Mouse (Mus musculus): ENCODE measurements at regions not wholly inside any gene's neighbourhood (a gene's known extent, or its start where the extent isn't known, plus 50 kb on each side); places are given as distances from the start of the nearest gene placed in this dataset.

DNA sequence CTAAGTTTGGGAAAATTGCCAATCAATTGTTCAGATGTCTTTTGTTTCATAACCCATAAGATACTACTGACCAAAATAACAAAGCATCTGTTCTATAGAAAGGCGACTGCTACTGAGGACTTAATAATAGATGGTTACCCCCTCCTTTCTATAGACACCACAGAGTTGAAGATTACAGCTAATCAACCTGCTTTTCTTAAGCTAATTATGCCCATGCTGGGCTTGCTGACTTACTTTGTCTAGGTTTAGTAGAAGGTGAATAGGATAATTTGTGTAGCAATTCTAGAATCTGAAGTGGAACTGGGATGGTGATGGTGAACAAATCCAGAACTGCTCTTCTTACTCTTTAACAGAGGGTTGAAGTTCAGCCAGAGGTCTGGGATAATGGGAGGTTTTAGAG lies 53.8 kb upstream of the Tbx18 start:
- ATAC-seq (ENCODE audit: extremely low read depth, insufficient number of reproducible peaks, low FRiP score, poor library complexity, severe bottlenecking), result no peak

DNA sequence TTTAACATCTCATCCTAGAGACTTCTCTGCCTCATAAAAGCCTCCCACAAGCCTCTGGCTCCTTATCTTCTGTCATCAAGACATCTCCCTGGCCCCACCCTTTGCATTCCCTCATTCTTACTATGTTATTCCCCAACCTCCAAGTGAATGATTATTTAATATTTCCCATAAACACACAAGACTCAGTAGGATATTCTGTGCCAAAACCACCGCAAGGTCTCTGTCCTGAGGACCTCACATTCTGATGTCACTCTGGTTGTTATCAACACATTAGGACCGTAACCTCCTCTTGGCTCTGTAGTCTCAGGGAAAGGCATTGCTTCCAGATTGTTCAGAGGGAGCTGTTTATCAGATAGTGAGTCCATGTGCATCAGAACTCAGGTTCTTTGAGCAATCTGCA lies 80.7 kb upstream of the Tbx18 start:
- no peak for ATAC-seq (ENCODE audit: extremely low read depth, insufficient number of reproducible peaks, low FRiP score, poor library complexity, severe bottlenecking)

DNA sequence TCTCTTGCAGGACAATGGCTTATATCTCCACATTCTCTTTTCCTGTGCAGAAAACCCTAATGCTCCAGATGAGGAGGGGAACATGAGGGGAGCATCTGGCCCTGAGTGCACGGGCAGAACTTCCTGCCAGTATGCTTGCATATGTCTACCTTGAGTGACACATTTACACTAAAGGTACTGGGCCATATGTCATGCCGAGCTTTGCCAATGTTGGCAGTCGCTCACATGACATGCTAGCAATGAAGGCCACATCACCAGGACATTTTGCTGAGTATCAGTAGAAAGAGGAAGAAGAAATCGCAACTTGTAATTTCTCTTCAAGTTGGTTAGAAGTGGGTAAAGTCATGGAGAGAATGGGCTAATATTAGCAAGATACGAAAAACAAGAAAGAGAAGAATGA lies 91.2 kb upstream of the Tbx18 start:
- ATAC-seq (ENCODE audit: extremely low read depth, insufficient number of reproducible peaks, low FRiP score, poor library complexity, severe bottlenecking), result no peak

DNA sequence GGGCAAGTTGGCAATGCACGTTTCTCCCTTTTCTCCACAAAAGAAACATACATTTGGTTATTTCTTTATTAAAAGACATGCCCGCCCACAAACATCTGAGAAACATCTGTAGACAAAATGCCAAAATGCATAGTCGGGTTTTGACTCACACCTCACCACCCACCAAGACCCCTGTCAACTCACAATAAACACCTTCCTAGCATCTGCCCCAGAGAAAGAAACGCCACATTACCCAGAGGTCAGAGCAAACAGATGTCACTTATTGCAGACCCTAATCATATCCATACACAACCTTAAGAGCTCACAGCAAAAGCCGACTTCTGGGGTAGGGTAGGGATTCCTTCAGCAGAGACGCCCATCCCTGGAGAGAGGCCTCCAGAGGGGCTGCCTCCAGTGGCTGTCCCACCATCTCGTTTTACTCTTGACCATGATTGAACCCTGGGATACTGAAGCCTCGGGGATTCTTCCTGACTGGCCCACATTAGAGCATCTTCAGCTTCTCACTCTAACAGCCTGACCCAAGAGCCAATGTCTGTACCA lies 93.7 kb upstream of the Tbx18 start:
- ATAC-seq (ENCODE audit: extremely low read depth, insufficient number of reproducible peaks, low FRiP score, poor library complexity, severe bottlenecking), result no peak

DNA sequence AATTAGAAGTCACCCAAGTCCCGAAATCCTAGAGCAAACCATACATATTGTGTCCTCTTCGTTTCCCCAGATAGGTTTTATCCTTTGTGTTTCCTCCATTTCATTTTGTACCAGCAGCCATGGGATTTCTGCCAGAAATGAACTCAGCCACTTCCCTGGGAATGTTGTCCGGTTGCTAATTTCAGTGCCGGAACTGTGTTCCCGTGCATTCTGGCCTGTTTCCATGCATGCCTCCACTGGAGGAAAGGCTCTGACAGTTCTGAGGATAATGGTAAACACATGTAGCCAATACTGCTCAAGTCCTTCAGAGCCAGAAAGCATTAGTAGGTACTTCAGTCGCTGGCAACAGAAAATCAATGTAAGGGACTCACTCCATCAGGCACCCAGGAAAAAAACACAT lies 112.8 kb upstream of the Tbx18 start:
- no peak for ATAC-seq (ENCODE audit: extremely low read depth, insufficient number of reproducible peaks, low FRiP score, poor library complexity, severe bottlenecking)

DNA sequence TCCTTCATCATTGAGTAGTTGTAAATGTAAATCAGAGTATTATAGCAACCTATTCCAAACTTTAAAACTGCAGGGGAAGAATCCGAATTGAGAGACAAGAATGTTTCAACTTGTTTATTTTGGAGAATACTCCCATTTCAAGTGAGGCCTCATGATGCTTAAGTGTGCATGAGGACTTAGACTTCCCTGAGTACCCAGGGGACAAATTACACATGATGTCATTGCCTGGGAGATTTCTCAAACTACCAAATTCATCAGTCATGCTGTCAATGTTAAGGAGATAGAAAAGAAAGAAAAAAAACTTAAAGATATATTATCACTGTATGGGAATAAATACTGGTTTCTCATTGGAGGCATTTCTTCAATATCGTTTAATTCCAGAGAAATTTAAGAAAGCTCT lies 113.4 kb upstream of the Tbx18 start:
- ATAC-seq (ENCODE audit: extremely low read depth, insufficient number of reproducible peaks, low FRiP score, poor library complexity, severe bottlenecking), result no peak

DNA sequence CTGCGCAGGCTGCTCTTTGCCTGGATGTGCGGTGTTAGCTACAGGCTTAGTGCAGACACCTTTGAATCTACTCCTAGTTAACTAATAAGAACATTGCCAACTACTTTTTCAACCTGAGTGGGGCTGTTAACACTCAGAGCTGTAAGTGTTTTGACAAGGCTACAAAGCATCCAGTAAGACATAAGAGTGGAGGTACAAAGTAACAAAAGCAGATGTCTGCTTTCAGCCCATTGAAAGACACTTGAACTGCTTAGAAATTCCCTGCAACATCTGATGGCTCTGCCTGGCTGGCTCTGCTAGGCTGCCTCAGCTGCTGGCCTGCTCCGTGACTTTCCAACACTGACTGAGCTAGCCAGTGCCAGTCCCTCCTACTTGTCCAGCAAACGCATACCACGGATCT lies 117.8 kb upstream of the Tbx18 start:
- no peak for ATAC-seq (ENCODE audit: extremely low read depth, insufficient number of reproducible peaks, low FRiP score, poor library complexity, severe bottlenecking)

DNA sequence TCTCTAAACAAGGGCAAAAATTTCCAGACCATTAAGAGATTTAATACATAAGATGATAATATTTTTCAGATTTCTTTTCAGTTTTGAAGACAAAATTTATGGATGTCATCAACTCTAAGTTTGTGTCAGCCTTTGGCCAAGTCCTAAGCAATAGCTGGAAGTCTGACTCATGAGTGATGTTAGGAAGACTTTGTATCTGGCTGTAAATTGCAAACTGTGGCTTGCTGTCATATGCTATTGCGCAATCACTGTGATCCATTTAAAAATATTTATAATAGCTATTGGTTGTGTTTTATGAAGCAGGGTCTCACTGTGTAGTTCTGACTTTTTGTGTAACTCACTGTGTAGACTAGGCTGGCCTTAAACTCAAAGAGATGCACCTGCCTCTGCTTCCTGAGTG lies 119.1 kb upstream of the Tbx18 start:
- no peak for ATAC-seq (ENCODE audit: extremely low read depth, insufficient number of reproducible peaks, low FRiP score, poor library complexity, severe bottlenecking)

DNA sequence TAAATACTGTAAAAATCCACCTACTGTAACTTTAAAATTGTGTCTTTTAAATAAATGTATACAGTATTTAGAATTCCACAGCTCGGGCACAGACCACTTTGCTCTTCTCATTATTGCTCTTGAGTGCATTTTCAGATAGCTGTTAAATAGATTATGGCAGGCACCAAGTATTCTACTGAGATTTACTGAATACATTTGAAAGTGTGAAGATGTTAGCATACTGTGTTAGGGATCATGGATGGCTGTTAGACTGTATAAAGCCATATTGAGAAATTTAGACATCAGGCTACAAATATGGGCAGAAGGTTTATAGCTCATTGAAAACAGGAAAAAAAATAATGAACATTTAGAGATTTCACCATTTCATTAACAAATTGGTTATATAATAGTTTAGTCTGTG lies 130.5 kb upstream of the Tbx18 start:
- no peak for ATAC-seq (ENCODE audit: extremely low read depth, insufficient number of reproducible peaks, low FRiP score, poor library complexity, severe bottlenecking)

DNA sequence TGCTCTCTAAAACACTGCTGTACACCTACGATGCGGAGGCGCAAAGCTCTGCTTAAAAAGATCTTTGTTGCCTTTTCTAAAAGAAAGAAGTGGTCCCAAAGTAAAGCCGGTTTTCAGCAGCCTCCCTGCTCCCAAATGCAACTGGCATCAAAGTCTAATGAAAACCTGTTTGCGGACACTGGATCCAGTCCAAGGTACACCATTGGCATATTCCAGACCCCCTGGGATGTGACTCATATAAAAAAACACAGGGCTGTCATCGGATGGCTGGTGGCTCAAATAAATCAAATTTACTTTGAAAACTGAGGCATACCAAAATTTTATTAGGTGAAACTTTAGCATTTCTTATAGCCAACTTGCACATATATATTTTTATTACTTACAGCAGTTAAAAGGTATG lies 134.2 kb upstream of the Tbx18 start:
- no peak for ATAC-seq (ENCODE audit: extremely low read depth, insufficient number of reproducible peaks, low FRiP score, poor library complexity, severe bottlenecking)

DNA sequence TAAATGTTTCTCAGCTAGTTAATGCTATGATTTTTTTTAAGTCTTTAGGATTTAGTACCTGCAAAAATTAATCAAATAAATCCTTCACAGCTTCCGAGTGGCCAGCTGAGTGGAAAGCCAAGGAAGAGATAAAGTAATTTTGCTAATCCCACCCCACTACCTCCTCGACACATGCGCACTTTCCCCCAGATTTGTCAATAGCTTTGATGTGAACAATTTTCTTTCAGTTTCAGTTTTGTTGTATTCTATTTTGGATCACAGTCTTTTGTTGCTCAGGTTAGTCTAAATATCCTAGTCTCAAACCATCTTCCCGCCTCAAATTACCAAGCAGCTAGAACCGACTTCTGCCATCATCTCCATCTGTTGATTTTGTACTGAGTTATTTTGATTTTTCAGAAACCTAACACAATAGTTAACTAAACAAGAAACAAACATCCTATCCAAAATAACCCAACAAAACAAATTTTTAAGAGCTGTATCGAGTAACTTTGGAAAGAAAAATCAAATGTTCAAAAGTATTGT lies 141.4 kb upstream of the Tbx18 start:
- ATAC-seq (ENCODE audit: extremely low read depth, insufficient number of reproducible peaks, low FRiP score, poor library complexity, severe bottlenecking), result no peak

DNA sequence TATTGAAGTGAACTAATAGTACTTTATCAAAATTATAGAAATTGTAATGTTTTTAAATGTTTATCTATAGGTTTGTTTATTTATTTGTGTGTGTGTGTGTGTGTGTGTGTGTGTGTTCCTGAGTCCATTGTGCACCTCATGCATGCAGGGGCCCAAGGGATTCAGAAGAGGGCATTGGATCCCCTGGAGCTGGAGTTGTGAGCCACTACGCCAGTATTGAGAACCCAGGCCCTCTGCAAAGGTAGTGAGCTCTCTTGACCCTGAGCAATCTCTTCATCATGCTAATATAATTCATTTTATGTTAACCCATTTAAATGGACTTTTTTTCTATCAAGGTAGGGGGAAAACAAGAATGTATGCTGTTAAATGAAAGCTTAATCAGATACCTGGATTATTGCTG lies 151.5 kb upstream of the Tbx18 start:
- ATAC-seq (ENCODE audit: extremely low read depth, insufficient number of reproducible peaks, low FRiP score, poor library complexity, severe bottlenecking), result no peak

DNA sequence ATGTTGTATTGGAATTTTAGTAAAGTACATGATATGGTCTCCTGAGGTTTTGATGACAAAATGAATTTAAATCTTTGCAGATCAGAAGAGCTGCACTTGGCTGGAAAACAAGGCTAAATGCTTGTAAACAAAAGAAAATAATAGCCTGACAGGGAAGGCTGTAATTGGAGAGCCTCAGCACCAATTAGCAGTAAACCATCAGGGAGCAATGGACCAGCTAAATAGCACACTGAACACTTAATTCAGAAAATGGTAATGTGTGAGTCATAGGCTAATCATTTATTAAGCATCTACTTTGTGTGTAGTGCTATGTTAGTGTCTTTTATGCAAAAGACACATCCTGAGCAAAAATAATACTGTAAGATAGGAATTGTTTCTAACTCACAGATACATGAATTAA lies 152.0 kb upstream of the Tbx18 start:
- ATAC-seq (ENCODE audit: extremely low read depth, insufficient number of reproducible peaks, low FRiP score, poor library complexity, severe bottlenecking), result no peak

DNA sequence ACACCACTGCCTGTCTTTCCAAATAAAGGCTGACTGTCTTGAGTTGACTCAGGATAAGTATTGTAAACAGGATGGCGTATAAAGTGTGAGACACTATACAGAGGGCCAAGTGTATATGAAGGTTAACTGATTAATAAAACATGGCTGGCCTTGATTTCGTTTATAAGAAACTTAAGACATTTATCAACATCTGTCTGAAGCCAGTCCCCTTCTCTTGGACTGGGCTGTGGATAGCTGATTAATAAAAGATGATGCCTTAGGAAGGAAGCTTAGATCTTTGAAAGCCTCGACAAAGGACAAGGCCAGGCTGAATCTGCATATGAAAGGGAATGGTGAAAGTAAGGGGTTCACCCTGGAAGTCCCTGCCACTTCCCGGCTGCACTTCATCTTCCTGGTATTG lies 163.0 kb upstream of the Tbx18 start:
- no peak for ATAC-seq (ENCODE audit: extremely low read depth, insufficient number of reproducible peaks, low FRiP score, poor library complexity, severe bottlenecking)

DNA sequence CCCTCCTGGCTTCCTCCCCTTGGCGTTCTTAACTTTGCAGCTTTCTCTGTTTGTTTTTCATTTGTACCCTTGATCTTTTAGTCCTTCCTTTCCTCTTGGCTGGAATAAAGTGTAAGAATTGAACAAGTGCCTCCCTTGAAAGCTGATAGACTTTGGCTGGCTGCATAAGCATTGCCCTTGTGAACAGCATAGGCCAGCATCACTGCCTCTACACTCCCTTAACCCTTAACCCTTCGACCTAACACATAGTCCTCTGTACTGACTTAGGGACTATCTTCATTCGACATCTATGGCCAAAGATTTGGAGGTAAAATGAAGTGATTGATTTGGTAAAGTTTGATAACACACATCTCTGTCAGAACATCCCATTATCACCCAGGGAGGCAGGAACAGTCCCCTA lies 163.5 kb upstream of the Tbx18 start:
- ATAC-seq (ENCODE audit: extremely low read depth, insufficient number of reproducible peaks, low FRiP score, poor library complexity, severe bottlenecking), result no peak

DNA sequence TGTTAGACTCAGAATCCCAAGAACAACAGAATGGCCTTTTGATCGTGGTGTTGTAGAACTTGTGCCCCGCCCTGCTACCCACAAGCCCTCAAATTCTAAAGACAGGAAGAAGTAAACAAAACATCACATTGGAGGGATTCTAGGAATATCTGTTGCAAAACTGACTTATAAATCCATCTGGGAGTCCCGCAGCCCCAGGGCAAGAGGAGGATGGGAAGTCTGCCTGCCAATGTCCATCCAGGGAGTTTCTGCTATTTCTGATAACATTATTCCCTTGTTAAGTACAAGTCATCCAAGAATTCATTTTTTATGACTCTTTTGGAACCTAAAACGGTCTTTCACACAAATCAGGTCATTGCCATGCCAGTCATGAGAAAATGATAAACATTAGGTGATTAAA lies 164.5 kb upstream of the Tbx18 start:
- no peak for ATAC-seq (ENCODE audit: extremely low read depth, insufficient number of reproducible peaks, low FRiP score, poor library complexity, severe bottlenecking)

DNA sequence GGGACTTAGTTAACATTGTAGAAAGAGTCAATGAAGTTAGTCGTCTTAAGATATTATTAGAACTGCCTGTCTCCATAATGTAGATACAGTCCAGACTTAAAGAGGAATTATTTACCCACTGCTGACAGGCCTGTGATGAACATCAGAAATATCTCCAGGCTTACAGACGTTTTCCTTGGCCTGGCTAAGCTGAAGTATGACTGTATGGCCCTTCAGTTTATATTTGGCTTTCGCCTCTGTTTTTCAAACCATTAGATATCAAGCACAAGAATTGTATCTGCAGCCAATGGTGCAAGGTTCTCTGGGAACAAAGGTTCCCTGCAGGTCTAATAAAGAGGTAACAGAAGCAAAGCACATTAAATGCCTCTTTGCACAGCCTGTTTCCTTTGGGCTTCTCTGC lies 166.3 kb upstream of the Tbx18 start:
- ATAC-seq (ENCODE audit: extremely low read depth, insufficient number of reproducible peaks, low FRiP score, poor library complexity, severe bottlenecking), result no peak

DNA sequence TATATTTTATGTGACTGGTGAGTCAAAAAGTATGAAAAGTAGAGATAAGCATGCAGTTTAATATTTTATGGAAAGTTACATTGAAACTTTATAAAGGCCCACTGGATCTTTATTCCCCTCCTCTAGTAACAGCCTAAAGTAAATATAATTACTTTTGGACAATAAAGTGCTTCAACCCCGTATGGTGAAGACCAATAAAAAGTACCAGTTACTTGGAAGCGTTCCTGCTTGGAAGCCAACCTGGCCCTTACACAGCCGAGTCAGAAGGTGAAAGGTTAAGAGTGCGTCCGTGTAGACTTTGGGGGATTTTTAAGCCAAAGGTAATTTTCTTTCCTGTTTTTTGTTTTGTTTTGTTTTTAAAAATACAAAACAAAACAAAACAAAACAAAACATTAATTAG lies 168.3 kb upstream of the Tbx18 start:
- no peak for ATAC-seq (ENCODE audit: extremely low read depth, insufficient number of reproducible peaks, low FRiP score, poor library complexity, severe bottlenecking)

DNA sequence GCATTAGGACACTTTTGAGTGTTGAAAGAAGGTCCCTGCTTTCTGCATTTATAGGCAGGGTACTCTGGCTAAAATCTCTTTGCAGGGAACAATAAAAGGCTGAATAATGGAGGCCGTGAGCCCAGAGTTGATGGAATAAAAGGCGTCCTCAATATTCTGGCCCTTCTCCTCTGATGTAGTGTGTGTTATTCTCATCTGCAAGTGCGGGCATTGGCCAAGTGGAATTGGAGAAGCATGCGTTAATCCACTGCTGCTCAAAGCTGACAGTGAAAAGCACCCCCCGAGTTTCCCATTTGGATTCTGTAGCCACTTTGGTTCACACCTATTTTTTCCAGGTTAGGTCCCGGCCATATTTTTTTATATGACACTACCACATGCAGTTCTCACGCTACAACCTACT lies 168.7 kb upstream of the Tbx18 start:
- no peak for ATAC-seq (ENCODE audit: extremely low read depth, insufficient number of reproducible peaks, low FRiP score, poor library complexity, severe bottlenecking)

DNA sequence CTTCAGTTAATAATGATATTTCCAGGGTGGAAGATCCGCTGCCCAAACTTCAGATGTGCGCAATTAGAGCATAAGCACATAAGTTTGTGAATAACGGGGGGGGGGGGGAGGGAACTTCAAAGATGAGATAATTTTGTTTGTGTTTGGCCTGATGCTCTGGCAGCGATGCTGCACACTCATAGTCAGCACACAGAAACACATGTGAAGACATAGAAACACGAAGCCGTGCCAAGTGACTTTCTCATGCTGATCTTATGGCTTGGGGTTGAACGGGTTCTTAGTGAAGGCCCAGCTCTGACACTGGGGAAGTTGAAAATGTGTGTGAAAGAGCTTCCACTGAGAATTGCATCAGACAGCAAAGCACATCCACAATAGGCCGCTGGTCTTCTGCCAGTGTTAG lies 190.2 kb upstream of the Tbx18 start:
- ATAC-seq (ENCODE audit: extremely low read depth, insufficient number of reproducible peaks, low FRiP score, poor library complexity, severe bottlenecking), result no peak

DNA sequence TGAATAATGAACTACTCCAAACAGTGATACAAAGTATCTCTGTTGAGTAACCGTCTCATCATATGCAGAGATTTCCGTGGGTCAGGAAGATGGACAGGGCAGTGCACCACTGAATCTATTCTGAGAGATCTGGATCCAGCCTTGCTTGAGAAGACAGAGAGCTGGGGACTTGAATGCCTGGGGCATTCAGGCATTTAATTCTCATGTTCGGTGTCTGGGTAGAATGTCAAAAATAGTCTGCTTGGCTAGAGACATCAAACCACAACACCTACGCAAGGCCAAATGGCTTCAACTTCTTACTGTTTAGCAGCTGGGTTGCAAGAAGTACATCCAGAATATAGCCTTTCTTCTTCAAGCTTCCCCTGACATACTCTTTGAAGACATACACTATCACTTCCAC lies 194.1 kb upstream of the Tbx18 start:
- no peak for ATAC-seq (ENCODE audit: extremely low read depth, insufficient number of reproducible peaks, low FRiP score, poor library complexity, severe bottlenecking)

DNA sequence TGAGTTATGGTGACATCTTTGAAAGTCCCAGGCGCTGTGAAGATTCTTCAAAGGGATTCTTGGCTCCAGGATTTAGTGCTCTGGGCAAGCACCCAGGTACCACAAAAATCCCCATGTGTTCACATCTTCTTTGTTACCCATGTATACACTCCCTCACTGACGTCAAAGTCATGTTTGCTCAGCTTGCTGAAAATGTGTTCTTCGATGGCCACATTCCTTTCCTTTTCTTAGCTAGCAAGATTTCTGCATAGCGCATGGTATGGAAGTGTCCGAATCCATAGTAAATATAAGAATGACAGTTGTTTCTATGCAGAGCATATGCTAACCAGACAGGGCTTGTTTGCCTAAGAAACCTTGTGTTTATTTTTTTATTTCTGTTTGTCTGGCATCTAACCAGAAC lies 202.2 kb upstream of the Tbx18 start:
- no peak for ATAC-seq (ENCODE audit: extremely low read depth, insufficient number of reproducible peaks, low FRiP score, poor library complexity, severe bottlenecking)
